Mouse (Mus musculus) pancreas, adult 10 weeks (tissue): ENCODE measurements around the gene Mycn. TPM values are rescaled to one million over a fixed set of nuclear protein-coding genes. Genes with fewer than 3 reads are reported as not detected.

Experiments used
- polyA plus RNA-seq: library from polyadenylated mRNA; stranded (reverse); fragments of 350-450 nt; fragmentation: Illumina TruSeq; extraction: RNeasy Lipid Tissue Mini Kit (QIAGEN cat#74804); gene quantifications from one replicate; pipeline ENCODE4 v1.2.3, GENCODE M21; 2015; ENCODE audit warnings: low read depth, low replicate concordance; ENCODE audit not compliant: insufficient read depth

The Mycn gene
- polyA plus RNA-seq: 0.96 TPM

DNA sequence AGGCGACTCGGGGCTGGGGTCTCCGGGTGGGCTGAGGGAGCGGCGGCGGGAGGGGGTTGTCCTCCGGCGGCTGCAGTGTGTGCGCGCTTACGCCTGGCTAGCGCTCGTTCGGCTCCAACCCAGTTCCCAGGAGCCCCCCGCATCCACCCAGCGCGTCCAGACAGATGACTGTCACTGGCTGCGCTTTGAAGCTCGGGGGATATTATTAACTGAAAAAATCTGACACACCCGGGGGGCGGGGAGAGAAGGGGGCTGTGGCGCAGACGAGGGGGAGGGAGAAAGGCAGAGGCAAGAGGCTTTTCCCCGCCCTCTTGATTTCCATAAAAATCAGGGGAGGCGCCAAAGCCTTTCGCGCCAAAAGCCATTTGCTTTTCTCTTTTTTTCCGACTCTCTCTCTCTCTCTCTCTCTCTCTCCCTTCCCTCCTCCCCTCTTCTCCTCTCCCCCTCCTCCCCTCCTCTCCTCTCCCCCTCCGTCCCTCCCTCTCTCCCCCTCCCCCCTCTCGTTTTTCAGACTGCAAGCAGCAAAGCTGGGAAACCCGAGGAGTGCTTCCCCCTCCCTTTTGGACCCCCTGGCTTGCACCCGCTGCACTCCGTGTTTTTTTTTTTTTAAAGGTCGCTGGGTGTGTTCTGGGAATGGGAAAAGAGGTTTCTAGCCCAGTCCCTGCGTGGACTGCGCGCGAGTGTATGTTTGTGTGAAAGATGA, at the start of gene Mycn:
TSS of gene Mycn (minus strand) at position 254 of the 703 bp plus-strand sequence.

